Mouse (Mus musculus) G1E (cell line): ENCODE results near the gene Gm7168.

ENCODE experiments used
- CTCF ChIP-seq: IDR thresholded peaks from 2 replicates; pipeline ENCODE4 v1.5.1; 2012; ENCODE audit warnings: low read depth, low read length, inconsistent platforms, mixed read lengths
- TAL1 ChIP-seq: conservative IDR thresholded peaks from 2 replicates; pipeline ENCODE4 v1.6.1; 2012; ENCODE audit warnings: low read depth, low read length, inconsistent platforms, mixed read lengths

DNA sequence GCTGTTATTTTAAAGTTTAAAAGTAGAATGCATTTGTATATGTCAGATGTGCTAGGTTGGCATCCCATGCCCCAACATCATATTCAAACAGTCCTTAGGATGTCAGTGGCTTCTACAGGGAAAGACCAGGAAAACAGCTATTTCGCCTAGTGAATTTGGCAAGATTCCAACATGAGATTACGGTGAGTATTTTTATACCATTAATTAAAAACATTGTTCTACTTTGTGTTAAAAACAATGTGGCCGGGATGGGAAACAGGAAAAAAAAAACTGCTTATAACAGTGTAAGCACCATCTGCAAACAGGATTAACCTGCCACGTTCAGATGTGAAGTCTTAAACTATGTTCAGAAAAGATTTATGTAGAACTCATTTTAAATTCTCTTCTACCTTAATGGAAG lies 34.2 kb upstream of the Gm7168 start:
- TF ChIP-seq CTCF: no peak
- no peak for TF ChIP-seq TAL1
